Mouse (Mus musculus) stomach, embryonic 14.5 days (tissue): ENCODE results near the gene Zfp277. TPM values are rescaled to one million over a fixed set of nuclear protein-coding genes. Genes with fewer than 3 reads are reported as not detected.

Source experiments
- ATAC-seq: fragments of 200-750 bp; cut with Nextera tagmentation; 2 replicates; pipeline ENCODE4 v1.8.0; 2017; ENCODE audit warnings: low read depth, moderate TSS enrichment; ENCODE audit not compliant: insufficient number of reproducible peaks, insufficient read depth, low FRiP score
- H3K27ac ChIP-seq: fragments of 300-500 bp; sonication (generic); 2 replicates; pipeline ENCODE4 v1.5.1; 2014; ENCODE audit warnings: mild to moderate bottlenecking, low read length, moderate library complexity, mixed read lengths
- H3K27me3 ChIP-seq: fragments of 300-500 bp; sonication (generic); 2 replicates; pipeline ENCODE4 v1.6.1; 2014; ENCODE audit warnings: low read length, control low read depth, mixed read lengths; ENCODE audit not compliant: control insufficient read depth, insufficient read depth
- H3K36me3 ChIP-seq: fragments of 300-500 bp; sonication (generic); 2 replicates; pipeline ENCODE4 v1.6.1; 2014; ENCODE audit warnings: mild to moderate bottlenecking, control low read depth, low read length, moderate library complexity, mixed read lengths; ENCODE audit not compliant: control insufficient read depth, insufficient read depth
- H3K4me1 ChIP-seq: fragments of 300-500 bp; sonication (generic); 2 replicates; pipeline ENCODE4 v1.6.1; 2014; ENCODE audit warnings: low read length, control low read depth, mixed read lengths; ENCODE audit not compliant: control insufficient read depth, insufficient read depth
- H3K4me2 ChIP-seq: fragments of 300-500 bp; sonication (generic); replicated peaks from 2 replicates; pipeline ENCODE4 v1.6.1; 2014; ENCODE audit warnings: low read depth, low read length, control low read depth
- H3K4me3 ChIP-seq: fragments of 300-500 bp; sonication (generic); 2 replicates; pipeline ENCODE4 v1.5.1; 2014; ENCODE audit warnings: low read depth, low read length, control low read depth
- H3K9ac ChIP-seq: fragments of 300-500 bp; sonication (generic); replicated peaks from 2 replicates; pipeline ENCODE4 v1.6.1; 2014; ENCODE audit warnings: low read depth, mild to moderate bottlenecking, control low read depth, low read length, moderate library complexity, mixed read lengths
- H3K9me3 ChIP-seq: fragments of 300-500 bp; sonication (generic); 2 replicates; pipeline ENCODE4 v1.6.1; 2016; ENCODE audit warnings: low read depth, low read length, control low read depth; ENCODE audit not compliant: control insufficient read depth
- WGBS: fragments of 180-500 bp; shearing (Covaris S2); extraction: QIAGEN DNeasy Blood & Tissue Kit; methylation state at CpG from one replicate; pipeline ENCODE4 v1.1.7; 2014; 5-methylcytosine and 5-hydroxymethylcytosine counted together
- polyA plus RNA-seq: library from polyadenylated mRNA; unstranded; fragments of >200 nt; fragmentation: Nextera tagmentation; extraction: Ambion mirVana; gene quantifications from 2 replicates; pipeline ENCODE4 v1.2.1, GENCODE M21; 2014

Gene Zfp277
- polyA plus RNA-seq, 1 experiment from 2014 or later: 41.7 TPM

DNA sequence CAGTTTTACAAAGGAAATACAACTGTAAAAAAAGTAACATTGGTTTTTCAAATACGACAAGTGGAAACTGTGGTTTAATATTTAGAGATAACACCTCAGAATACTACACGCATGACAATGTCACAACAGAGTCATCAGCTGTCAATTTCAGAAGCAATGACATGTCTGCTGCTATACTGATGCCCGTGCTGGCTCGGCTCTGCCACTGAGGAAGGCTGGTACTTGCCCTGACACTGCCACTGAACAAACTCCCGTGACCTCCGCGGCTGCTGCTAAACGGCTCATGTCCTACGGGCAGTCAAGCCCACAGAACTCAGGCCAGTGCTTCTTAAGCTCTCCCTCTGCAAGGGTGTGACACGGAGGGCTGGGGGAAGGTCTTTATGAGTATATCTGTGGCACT is 18.1 kb downstream of the Zfp277 start:
- no peaks in the 10 kb centered on the region for H3K27me3 ChIP-seq
- no peaks in the 10 kb centered on the region for H3K9me3 ChIP-seq
- H3K4me2 ChIP-seq: no peak overlapping the region
- peaks cover 11% of the 10 kb centered on the region; the same call in 1 of the 2 replicates for H3K4me1 ChIP-seq
- no peaks in the 10 kb centered on the region for H3K36me3 ChIP-seq
- 82% methylated on average over 10 of the region's 10 CpGs for WGBS
- no peak for ATAC-seq
- no peak overlapping the region for H3K4me3 ChIP-seq
- no peak overlapping the region for H3K27ac ChIP-seq
- no peak overlapping the region for H3K9ac ChIP-seq

DNA sequence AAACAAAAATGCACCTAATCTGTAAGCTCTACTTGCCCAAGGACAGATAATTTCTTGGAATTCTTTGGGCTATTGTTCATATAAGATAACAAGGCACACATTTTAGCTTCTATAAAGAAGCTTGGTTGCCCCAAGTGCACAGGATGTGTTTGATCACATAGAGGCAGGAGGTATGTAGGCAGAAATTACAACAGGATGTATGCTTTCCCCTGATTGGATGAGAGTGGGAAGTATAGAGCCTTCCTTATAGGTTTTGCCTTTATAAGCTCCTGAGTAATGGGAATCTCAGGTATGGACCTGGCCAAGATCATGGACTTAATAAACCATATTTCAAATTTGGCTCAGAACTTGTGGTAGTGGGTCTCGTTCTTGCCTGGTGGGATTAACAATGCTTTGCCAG is 20.7 kb downstream of the Zfp277 start:
- Histone ChIP-seq H3K9me3 (no peaks in the 10 kb centered on the region), H3K4me1 (peaks cover under 1% of the 10 kb centered on the region; the same call in 1 of the 2 replicates), H3K4me2 (no peak overlapping the region), H3K36me3 (no peaks in the 10 kb centered on the region), H3K9ac (no peak overlapping the region), H3K27me3 (no peaks in the 10 kb centered on the region), H3K4me3 (no peak overlapping the region), H3K27ac (no peak overlapping the region)
- WGBS: 90% methylated on average over 1 of the region's 1 CpGs
- ATAC-seq: no peak

DNA sequence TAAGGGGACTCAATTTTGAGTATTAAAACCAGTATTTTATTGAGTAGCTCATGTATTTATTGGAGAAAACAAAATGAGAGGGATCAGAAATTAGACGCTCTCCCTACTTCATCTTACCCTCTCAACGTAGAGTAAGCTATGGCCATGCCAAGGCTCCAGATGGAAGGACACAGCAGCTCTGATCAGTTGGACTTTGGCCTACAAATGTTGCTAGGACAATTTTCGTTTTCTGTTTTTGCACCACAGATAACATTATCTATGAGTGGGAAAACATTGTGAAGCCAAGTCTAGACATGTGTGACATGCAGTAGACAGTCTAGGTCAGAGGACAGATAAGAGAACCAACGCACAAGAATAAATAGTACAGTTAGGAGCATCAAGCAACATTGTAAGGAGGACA is 28.4 kb downstream of the Zfp277 start:
- Histone ChIP-seq H3K27ac (no peak overlapping the region), H3K9me3 (no peaks in the 10 kb centered on the region), H3K27me3 (no peaks in the 10 kb centered on the region), H3K36me3 (no peaks in the 10 kb centered on the region), H3K9ac (no peak overlapping the region), H3K4me1 (no peaks in the 10 kb centered on the region), H3K4me2 (no peak overlapping the region), H3K4me3 (no peak overlapping the region)
- 88% methylated on average over 4 of the region's 4 CpGs for WGBS
- no peak for ATAC-seq

DNA sequence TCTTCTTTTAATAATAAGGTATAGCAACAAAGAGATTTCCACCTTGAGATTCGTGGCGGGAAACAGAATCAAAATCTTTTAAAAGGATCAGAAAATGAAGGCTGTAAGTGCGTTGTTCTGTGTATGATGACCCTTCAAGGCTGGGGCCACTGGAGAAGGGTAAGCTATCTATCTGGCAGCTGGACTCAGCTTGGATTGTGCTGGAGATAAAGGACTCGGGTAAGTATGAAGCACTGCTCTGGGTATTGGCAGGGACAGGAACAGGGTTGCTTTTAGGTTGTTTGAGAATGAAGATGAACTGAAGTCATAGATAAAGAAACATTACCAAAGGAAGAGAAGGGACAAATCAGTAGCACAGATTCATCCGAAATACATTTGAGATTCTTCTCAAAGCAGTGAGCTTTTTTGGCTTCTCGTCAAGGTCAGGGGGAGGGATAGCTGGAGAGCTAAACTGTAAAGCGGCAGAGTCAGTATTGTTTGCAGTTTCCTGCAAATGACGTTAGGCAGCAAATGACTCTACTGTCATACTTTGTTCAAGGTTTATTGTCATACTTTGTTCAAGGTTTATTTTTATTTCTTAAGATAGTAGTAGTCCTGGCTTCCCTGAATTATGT is 30.3 kb downstream of the Zfp277 start:
- Histone ChIP-seq H3K4me2 (no peak overlapping the region), H3K9ac (no peak overlapping the region), H3K27me3 (no peaks in the 10 kb centered on the region), H3K27ac (no peak overlapping the region), H3K4me3 (no peak overlapping the region), H3K9me3 (no peaks in the 10 kb centered on the region), H3K4me1 (no peaks in the 10 kb centered on the region), H3K36me3 (no peaks in the 10 kb centered on the region)
- ATAC-seq: no peak
- 74% methylated on average over 8 of the region's 8 CpGs for WGBS

DNA sequence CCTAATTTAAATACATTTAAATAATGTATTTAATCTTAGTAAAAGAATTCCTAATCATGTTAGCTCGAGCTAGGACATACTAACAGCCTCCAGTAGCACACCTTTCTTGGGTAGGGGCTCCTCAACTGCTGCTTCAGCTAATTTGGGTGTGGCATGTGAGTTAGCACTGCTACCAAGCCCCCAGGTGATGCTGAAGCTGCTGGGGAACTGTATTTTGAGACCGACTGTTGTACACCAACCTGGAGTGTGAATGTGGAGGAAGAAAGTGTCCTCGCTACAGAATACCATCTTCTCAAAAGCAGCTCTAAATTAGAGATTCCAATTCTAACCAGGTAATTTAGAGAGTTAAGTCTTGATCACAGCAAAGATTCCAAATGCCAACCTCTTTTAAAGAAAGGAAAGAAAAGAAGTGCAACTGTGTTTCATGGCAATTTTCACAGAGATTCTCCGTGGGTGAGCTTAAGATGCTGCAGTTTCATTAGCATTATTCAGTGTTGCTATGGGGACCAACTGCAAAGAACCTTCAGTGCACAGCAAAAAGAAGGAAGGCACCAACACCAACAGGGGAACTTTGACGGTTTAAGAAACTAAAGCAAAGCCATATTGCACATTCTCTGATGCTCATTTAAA is 30.9 kb downstream of the Zfp277 start:
- Histone ChIP-seq H3K27ac (no peak overlapping the region), H3K4me3 (no peak overlapping the region), H3K4me2 (no peak overlapping the region), H3K4me1 (no peaks in the 10 kb centered on the region), H3K27me3 (no peaks in the 10 kb centered on the region), H3K9me3 (no peaks in the 10 kb centered on the region), H3K36me3 (no peaks in the 10 kb centered on the region), H3K9ac (no peak overlapping the region)
- WGBS: 79% methylated on average over 5 of the region's 5 CpGs
- ATAC-seq: no peak

DNA sequence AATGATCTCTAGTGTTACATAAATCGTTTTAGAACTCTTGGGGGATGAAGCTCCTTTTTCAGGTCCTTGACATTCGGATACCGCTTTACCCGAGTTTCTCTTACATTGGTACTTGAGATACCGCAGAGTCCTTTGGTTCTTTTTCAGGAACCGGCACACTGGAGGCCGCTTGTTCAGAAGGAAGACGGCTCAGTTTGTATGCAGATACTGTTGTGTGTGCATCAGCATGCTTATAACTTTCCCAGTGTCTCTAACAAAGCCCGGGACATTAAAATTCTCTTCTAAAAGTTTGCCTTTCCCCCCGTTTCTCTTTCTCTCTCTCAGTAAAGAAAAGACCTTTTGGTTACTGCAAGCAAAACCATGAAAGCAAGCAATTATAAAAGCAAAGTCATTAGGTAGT is 45.9 kb downstream of the Zfp277 start:
- H3K36me3 ChIP-seq: no peaks in the 10 kb centered on the region
- H3K4me3 ChIP-seq: no peak overlapping the region
- no peak overlapping the region for H3K9ac ChIP-seq
- H3K4me1 ChIP-seq: no peaks in the 10 kb centered on the region
- no peaks in the 10 kb centered on the region for H3K9me3 ChIP-seq
- no peaks in the 10 kb centered on the region for H3K27me3 ChIP-seq
- 92% methylated on average over 10 of the region's 10 CpGs for WGBS
- no peak overlapping the region for H3K4me2 ChIP-seq
- no peak for ATAC-seq
- H3K27ac ChIP-seq: no peak overlapping the region

DNA sequence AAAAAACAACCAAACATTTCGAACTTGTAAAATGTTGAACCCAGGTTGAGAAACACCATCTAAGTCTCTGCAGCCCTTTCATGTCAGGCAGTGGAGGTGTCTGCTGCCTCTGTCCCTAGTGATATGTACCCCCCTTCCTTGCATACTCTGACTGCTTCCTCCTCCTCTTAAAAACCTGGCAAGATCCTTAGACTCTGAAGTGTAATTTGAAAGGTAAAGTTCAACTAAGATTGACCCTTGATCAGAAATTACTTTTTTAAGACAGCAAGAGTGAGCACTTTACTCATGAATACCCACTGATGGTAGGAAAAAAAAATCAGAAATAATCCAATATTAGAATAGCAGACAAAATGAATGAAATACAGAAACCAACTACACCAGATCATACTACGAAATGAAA is 46.3 kb downstream of the Zfp277 start:
- no peaks in the 10 kb centered on the region for H3K9me3 ChIP-seq
- no peak overlapping the region for H3K27ac ChIP-seq
- ATAC-seq: no peak
- no peak overlapping the region for H3K4me2 ChIP-seq
- 96% methylated on average over 2 of the region's 2 CpGs for WGBS
- H3K9ac ChIP-seq: no peak overlapping the region
- no peaks in the 10 kb centered on the region for H3K27me3 ChIP-seq
- H3K4me1 ChIP-seq: no peaks in the 10 kb centered on the region
- H3K4me3 ChIP-seq: no peak overlapping the region
- H3K36me3 ChIP-seq: no peaks in the 10 kb centered on the region

DNA sequence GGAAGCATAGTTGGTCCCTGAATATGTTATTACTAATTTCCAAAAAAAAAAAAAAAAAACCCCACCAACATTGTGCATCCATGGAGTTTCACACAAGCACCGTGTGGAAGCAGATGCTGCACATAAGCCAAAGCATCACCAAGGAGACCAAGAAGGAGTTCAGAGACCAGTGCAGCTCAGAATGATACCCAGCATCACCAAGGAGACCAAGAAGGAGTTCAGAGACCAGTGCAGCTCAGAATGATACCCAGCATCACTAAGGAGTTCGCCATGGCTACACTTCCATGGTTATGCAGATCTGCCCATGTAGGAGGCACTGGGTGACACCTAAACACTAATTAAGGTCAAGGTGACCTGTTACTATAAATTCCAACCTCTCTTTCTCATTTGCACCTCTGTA is 46.8 kb downstream of the Zfp277 start:
- no peak for ATAC-seq
- Histone ChIP-seq H3K36me3 (no peaks in the 10 kb centered on the region), H3K27ac (no peak overlapping the region), H3K4me2 (no peak overlapping the region), H3K27me3 (no peaks in the 10 kb centered on the region), H3K4me3 (no peak overlapping the region), H3K9me3 (no peaks in the 10 kb centered on the region), H3K9ac (no peak overlapping the region), H3K4me1 (no peaks in the 10 kb centered on the region)
- WGBS: 90% methylated on average over 2 of the region's 2 CpGs

DNA sequence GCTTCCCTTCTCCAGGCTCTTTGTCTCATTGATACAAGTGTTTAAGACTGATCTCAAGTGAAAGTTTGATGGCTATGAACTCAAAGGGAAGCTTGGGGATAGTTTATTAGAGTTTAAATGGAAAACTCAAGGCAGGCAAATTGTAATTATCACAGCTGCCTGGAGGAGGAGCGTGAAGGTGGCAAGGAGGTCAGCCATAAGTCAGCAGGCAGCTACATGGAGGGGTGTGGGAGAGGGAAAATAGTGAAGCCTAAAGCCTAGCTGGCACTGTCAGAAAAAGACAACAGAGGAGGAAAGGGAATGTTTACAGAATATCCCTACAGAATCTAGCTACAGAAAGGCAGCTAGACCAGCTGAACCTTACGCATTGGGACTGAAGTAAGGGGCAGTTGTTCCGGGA is 52.8 kb downstream of the Zfp277 start:
- Histone ChIP-seq H3K9ac (no peak overlapping the region), H3K9me3 (no peaks in the 10 kb centered on the region), H3K36me3 (no peaks in the 10 kb centered on the region), H3K4me2 (no peak overlapping the region), H3K27ac (no peak overlapping the region), H3K4me3 (no peak overlapping the region), H3K27me3 (no peaks in the 10 kb centered on the region), H3K4me1 (0 out of 2 replicates have a peak, but pooled peaks cover 3% of the 10 kb centered on the region)
- 69% methylated on average over 3 of the region's 3 CpGs for WGBS
- ATAC-seq: no peak
